Mouse (Mus musculus): ENCODE results near the gene Myo16. TPM values are rescaled to one million over a fixed set of nuclear protein-coding genes. Genes with fewer than 3 reads are reported as not detected.

Gene Myo16
- polyA plus RNA-seq, 1 experiment from 2014 or later, result 0.01 TPM

DNA sequence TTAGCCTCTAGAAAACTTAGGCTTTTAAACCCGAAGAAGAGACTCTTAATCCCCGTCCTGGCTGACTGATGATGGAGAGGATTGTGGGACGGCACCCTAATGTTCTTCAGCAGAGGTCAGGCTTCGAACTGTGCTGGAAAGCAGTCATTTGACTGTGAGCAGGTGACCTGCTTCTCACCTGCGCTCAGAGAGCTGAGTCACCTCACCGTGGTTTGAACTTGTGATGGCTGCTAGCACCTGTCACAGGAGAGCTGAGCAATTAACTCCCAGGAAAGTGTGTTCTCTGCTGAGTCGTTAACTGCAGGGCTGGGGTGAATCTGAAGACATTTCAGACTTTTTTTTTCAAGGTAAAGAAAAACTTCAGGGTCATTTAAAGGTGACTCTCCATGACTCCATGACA is 261.6 kb downstream of the Myo16 start:
- no peak for ATAC-seq

GRCm38 (mm10) chr8:10415885-10416284 is 262.2 kb downstream of the Myo16 start:
- Histone ChIP-seq H3K27me3 (ENCODE audit: insufficient read depth, low read length) (no peaks in the 10 kb centered on the region), H3K9ac (replicated peaks) (no peak overlapping the region), H3K4me2 (ENCODE audit: low read depth, low read length) (no peak overlapping the region), H3K36me3 (replicated peaks; ENCODE audit: insufficient read depth, low read length) (no peaks in the 10 kb centered on the region), H3K4me1 (ENCODE audit: insufficient read depth) (no peaks in the 10 kb centered on the region), H3K4me3 (ENCODE audit: low read depth, low read length) (no peak overlapping the region), H3K27ac (ENCODE audit: low read depth) (no peak overlapping the region), H3K9me3 (ENCODE audit: low read length) (no peaks in the 10 kb centered on the region)
- 70% methylated on average over 9 of the region's 9 CpGs for WGBS (ENCODE audit: insufficient replicate concordance)
- ATAC-seq (no peak), DNase-seq (no peak)
- TF ChIP-seq CTCF (IDR thresholded peaks at IDR 0.05; ENCODE audit: low read depth) (no peak), EP300 (IDR thresholded peaks at IDR 0.05; ENCODE audit: low read depth) (no peak)

More for the DNA sequence above, 261.6 kb downstream of the Myo16 start:
- Histone ChIP-seq H3K9me3 (ENCODE audit: low read length) (no peaks in the 10 kb centered on the region), H3K4me3 (ENCODE audit: low read depth, low read length) (no peak overlapping the region), H3K27me3 (ENCODE audit: insufficient read depth, low read length) (no peaks in the 10 kb centered on the region), H3K9ac (replicated peaks) (no peak overlapping the region), H3K27ac (ENCODE audit: low read depth) (no peak overlapping the region), H3K4me2 (ENCODE audit: low read depth, low read length) (no peak overlapping the region), H3K4me1 (ENCODE audit: insufficient read depth) (no peaks in the 10 kb centered on the region), H3K36me3 (replicated peaks; ENCODE audit: insufficient read depth, low read length) (no peaks in the 10 kb centered on the region)
- no peak for DNase-seq
- TF ChIP-seq CTCF (IDR thresholded peaks at IDR 0.05; ENCODE audit: low read depth) (no peak), EP300 (IDR thresholded peaks at IDR 0.05; ENCODE audit: low read depth) (no peak)
- 32% methylated on average over 7 of the region's 7 CpGs for WGBS (ENCODE audit: insufficient replicate concordance)

DNA sequence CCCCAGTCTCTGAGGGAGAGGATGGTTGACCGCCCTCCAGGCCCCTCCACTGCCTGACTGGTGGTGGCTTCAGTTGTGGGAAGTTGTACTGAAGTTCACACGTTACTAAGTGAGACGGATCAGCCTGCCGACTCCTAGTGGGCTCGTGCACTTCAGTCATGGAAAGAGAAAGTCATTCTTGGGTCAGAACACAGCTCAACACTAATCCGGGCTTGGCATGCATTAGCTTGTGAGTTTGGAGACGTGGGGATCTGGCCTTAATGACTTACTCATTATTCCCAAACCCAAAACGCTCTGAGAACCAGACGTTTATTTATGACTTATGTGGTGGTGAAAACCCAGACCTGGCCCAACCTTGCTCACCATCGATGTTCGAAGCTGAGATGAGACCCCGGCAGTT is 263.1 kb downstream of the Myo16 start:
- DNase-seq, result no peak
- Histone ChIP-seq H3K4me2 (ENCODE audit: low read depth, low read length) (no peak overlapping the region), H3K27me3 (ENCODE audit: insufficient read depth, low read length) (no peaks in the 10 kb centered on the region), H3K36me3 (replicated peaks; ENCODE audit: insufficient read depth, low read length) (no peaks in the 10 kb centered on the region), H3K9ac (replicated peaks) (no peak overlapping the region), H3K9me3 (ENCODE audit: low read length) (no peaks in the 10 kb centered on the region), H3K4me1 (ENCODE audit: insufficient read depth) (no peaks in the 10 kb centered on the region), H3K4me3 (ENCODE audit: low read depth, low read length) (no peak overlapping the region), H3K27ac (ENCODE audit: low read depth) (no peak overlapping the region)
- no peak for ATAC-seq
- TF ChIP-seq CTCF (IDR thresholded peaks at IDR 0.05; ENCODE audit: low read depth), result no peak
- no peak for TF ChIP-seq EP300 (IDR thresholded peaks at IDR 0.05; ENCODE audit: low read depth)
- WGBS (ENCODE audit: insufficient replicate concordance), result 74% methylated on average over 12 of the region's 12 CpGs

DNA sequence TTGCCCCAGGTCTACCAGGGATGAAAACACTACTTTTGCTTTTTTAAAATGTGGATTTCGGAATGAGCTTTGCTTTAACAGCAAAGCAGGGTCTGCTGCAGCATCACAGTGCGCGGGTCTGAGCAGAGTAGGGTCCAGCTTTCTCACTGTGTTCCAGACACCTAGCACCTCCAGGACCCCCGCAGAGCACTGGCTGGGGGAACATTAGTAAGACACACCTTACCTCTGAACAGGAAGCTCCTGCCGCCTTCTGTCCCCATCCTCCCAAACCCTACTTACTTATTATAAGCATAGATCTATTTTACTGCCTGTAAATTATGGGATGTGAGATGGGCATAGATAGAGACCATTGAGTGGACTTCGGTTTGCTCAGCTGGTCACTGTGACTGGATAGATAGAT is 263.6 kb downstream of the Myo16 start:
- Histone ChIP-seq H3K9ac (replicated peaks) (no peak overlapping the region), H3K4me2 (ENCODE audit: low read depth, low read length) (no peak overlapping the region), H3K9me3 (ENCODE audit: low read length) (no peaks in the 10 kb centered on the region), H3K36me3 (replicated peaks; ENCODE audit: insufficient read depth, low read length) (no peaks in the 10 kb centered on the region), H3K4me3 (ENCODE audit: low read depth, low read length) (no peak overlapping the region), H3K4me1 (ENCODE audit: insufficient read depth) (no peaks in the 10 kb centered on the region), H3K27ac (ENCODE audit: low read depth) (no peak overlapping the region), H3K27me3 (ENCODE audit: insufficient read depth, low read length) (no peaks in the 10 kb centered on the region)
- 79% methylated on average over 6 of the region's 6 CpGs for WGBS (ENCODE audit: insufficient replicate concordance)
- DNase-seq (no peak), ATAC-seq (no peak)
- TF ChIP-seq CTCF (IDR thresholded peaks at IDR 0.05; ENCODE audit: low read depth) (no peak), EP300 (IDR thresholded peaks at IDR 0.05; ENCODE audit: low read depth) (no peak)

GRCm38 (mm10) chr8:10418013-10418412 is 264.3 kb downstream of the Myo16 start:
- no peak overlapping the region for H3K27ac ChIP-seq (ENCODE audit: low read depth)
- no peak overlapping the region for H3K4me3 ChIP-seq (ENCODE audit: low read depth, low read length)
- no peaks in the 10 kb centered on the region for H3K9me3 ChIP-seq (ENCODE audit: low read length)
- no peak overlapping the region for H3K4me2 ChIP-seq (ENCODE audit: low read depth, low read length)
- H3K9ac ChIP-seq (replicated peaks), result no peak overlapping the region
- TF ChIP-seq EP300 (IDR thresholded peaks at IDR 0.05; ENCODE audit: low read depth) (no peak), CTCF (IDR thresholded peaks at IDR 0.05; ENCODE audit: low read depth) (no peak)
- 83% methylated on average over 8 of the region's 8 CpGs for WGBS (ENCODE audit: insufficient replicate concordance)
- ATAC-seq, result no peak
- no peaks in the 10 kb centered on the region for H3K36me3 ChIP-seq (replicated peaks; ENCODE audit: insufficient read depth, low read length)
- DNase-seq, result no peak
- H3K27me3 ChIP-seq (ENCODE audit: insufficient read depth, low read length), result no peaks in the 10 kb centered on the region
- H3K4me1 ChIP-seq (ENCODE audit: insufficient read depth), result no peaks in the 10 kb centered on the region

DNA sequence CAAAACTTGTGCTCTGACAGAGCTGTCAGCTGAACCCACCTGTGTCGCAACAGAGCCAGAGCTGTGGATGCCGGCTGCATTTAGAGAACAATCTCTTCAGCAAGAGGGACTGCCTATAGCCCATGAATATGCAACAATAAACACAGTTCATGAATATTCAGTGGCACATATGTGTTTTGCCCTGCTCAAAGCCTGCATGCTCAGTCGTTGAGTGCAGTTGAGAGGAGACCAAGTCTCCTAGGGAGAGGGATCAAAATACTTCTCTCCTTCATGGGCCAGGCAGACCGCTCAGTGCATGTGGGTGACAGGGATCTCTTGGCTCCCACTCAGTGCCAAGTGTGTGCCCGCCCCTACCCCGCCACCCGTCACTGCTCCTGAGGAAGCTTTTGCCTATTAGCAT is 265.3 kb downstream of the Myo16 start:
- no peak overlapping the region for H3K4me3 ChIP-seq (ENCODE audit: low read depth, low read length)
- no peak overlapping the region for H3K9ac ChIP-seq (replicated peaks)
- TF ChIP-seq CTCF (IDR thresholded peaks at IDR 0.05; ENCODE audit: low read depth), result no peak
- TF ChIP-seq EP300 (IDR thresholded peaks at IDR 0.05; ENCODE audit: low read depth), result no peak
- no peak overlapping the region for H3K4me2 ChIP-seq (ENCODE audit: low read depth, low read length)
- no peaks in the 10 kb centered on the region for H3K36me3 ChIP-seq (replicated peaks; ENCODE audit: insufficient read depth, low read length)
- H3K27me3 ChIP-seq (ENCODE audit: insufficient read depth, low read length), result no peaks in the 10 kb centered on the region
- no peak overlapping the region for H3K27ac ChIP-seq (ENCODE audit: low read depth)
- ATAC-seq (no peak), DNase-seq (no peak)
- H3K4me1 ChIP-seq (ENCODE audit: insufficient read depth), result no peaks in the 10 kb centered on the region
- no peaks in the 10 kb centered on the region for H3K9me3 ChIP-seq (ENCODE audit: low read length)
- WGBS (ENCODE audit: insufficient replicate concordance), result 58% methylated on average over 7 of the region's 7 CpGs

DNA sequence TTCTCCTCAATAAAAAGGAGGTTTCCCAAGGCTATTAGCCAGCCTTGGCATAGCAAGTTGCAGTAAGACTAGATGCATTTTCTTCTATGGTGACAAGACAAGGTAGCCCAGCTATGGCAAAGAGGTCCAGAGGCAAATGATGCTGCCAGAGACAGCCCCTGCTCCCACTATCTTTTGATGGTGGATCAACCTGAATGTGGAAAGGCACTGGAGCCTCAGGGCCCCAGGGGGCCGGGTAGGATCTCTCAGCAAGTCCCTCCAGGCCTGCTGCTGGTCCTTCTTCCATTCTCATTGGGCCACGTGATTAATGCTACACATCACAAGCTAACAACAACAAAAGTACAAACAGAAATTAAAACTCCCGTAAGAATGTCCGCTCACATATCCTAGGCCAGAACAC is 266.0 kb downstream of the Myo16 start:
- Histone ChIP-seq H3K9ac (replicated peaks) (no peak overlapping the region), H3K36me3 (replicated peaks; ENCODE audit: insufficient read depth, low read length) (no peaks in the 10 kb centered on the region), H3K9me3 (ENCODE audit: low read length) (no peaks in the 10 kb centered on the region), H3K27ac (ENCODE audit: low read depth) (no peak overlapping the region), H3K27me3 (ENCODE audit: insufficient read depth, low read length) (no peaks in the 10 kb centered on the region), H3K4me2 (ENCODE audit: low read depth, low read length) (no peak overlapping the region), H3K4me3 (ENCODE audit: low read depth, low read length) (no peak overlapping the region), H3K4me1 (ENCODE audit: insufficient read depth) (no peaks in the 10 kb centered on the region)
- WGBS (ENCODE audit: insufficient replicate concordance), result 67% methylated on average over 4 of the region's 4 CpGs
- TF ChIP-seq EP300 (IDR thresholded peaks at IDR 0.05; ENCODE audit: low read depth), result no peak
- no peak for TF ChIP-seq CTCF (IDR thresholded peaks at IDR 0.05; ENCODE audit: low read depth)
- ATAC-seq (no peak), DNase-seq (no peak)
